Mouse (Mus musculus): ENCODE data around the gene Bola3. TPM values are rescaled to one million over a fixed set of nuclear protein-coding genes. Genes with fewer than 3 reads are reported as not detected.
A peak's percentile ranks its signal among the peaks of the same experiment; 100 is the strongest.

Bola3 gene
- polyA plus RNA-seq, 1 experiment from 2014 or later, result 248 TPM

DNA sequence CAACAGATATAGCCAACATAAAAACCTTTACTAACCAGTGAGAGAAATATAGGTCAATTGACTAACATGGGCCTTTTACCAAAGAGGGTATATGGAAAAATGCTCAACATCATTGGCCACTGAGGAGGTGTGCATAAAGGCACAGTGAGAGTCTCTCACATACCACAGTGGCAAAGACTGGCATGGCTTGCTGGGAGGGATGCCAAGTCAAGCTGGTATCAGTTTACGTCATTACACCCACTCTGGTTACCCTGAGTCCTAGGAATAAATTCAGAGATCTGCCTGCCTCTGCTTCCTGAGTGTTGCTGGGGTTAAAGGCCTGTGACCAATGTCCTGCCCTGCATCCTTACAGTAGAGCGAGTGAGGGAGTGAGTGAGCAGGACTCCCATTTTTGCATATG, 47.8 kb downstream of the Bola3 start:
- ATAC-seq (ENCODE audit: insufficient read depth), result no peak
- peak overlapping the region; percentile 76; the same call in 1 of the 2 replicates for H3K27ac ChIP-seq (replicated peaks)
- WGBS (ENCODE audit: insufficient replicate concordance), result 85% methylated on average over 2 of the region's 2 CpGs
- H3K4me3 ChIP-seq (replicated peaks), result no peak overlapping the region
- H3K9me3 ChIP-seq (replicated peaks), result no peaks in the 10 kb centered on the region
- peaks cover 52% of the 10 kb centered on the region for H3K36me3 ChIP-seq (replicated peaks)
- H3K4me1 ChIP-seq (replicated peaks), result peaks cover 33% of the 10 kb centered on the region
- H3K4me2 ChIP-seq, result no peak overlapping the region
- H3K27me3 ChIP-seq, result no peaks in the 10 kb centered on the region
- H3K9ac ChIP-seq, result no peak overlapping the region

GRCm38 (mm10) chr6:83397728-83398127, 48.8 kb downstream of the Bola3 start:
- Histone ChIP-seq H3K4me3 (replicated peaks) (no peak overlapping the region), H3K4me2 (no peak overlapping the region), H3K27ac (replicated peaks) (no peak overlapping the region), H3K27me3 (no peaks in the 10 kb centered on the region), H3K9me3 (replicated peaks) (no peaks in the 10 kb centered on the region), H3K9ac (no peak overlapping the region), H3K4me1 (replicated peaks) (peaks cover 33% of the 10 kb centered on the region), H3K36me3 (replicated peaks) (peaks cover 60% of the 10 kb centered on the region)
- ATAC-seq (ENCODE audit: insufficient read depth), result no peak
- 84% methylated on average over 8 of the region's 8 CpGs for WGBS (ENCODE audit: insufficient replicate concordance)

- peaks cover 33% of the 10 kb centered on the region for H3K4me1 ChIP-seq (replicated peaks)
- no peak overlapping the region for H3K9ac ChIP-seq
- H3K9me3 ChIP-seq (replicated peaks), result no peaks in the 10 kb centered on the region
- H3K27me3 ChIP-seq, result no peaks in the 10 kb centered on the region
- H3K36me3 ChIP-seq (replicated peaks), result peaks cover 68% of the 10 kb centered on the region
- H3K27ac ChIP-seq (replicated peaks), result no peak overlapping the region; the same call in 1 of the 2 replicates
- 67% methylated on average over 3 of the region's 3 CpGs for WGBS (ENCODE audit: insufficient replicate concordance)
- no peak overlapping the region for H3K4me3 ChIP-seq (replicated peaks)
- ATAC-seq (ENCODE audit: insufficient read depth), result no peak
- no peak overlapping the region for H3K4me2 ChIP-seq
These were observed 50.8 kb downstream of the Bola3 start for GRCm38 (mm10) chr6:83399790-83400189.

DNA sequence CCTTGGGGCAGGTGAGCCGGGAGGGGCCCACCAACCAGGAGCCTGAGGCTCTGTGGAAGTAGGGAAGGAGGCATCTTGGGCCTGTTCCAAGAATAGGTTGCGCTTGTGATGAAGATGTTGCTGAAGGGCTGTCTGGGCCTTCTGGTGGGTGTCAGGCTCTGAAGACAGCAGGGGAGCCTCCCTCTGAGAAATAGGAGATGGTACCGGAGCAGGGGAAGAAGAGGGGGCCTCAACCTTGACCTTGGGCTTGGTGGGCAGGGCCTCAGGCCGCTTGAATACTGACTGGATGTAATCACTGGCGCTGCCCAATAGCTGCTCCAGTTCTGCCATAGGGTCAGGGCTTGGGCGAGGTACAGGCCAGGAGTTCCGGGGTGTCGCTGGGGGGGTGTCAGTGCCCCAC, 54.5 kb downstream of the Bola3 start:
- no peak for ATAC-seq (ENCODE audit: insufficient read depth)
- H3K36me3 ChIP-seq (replicated peaks), result peaks cover 55% of the 10 kb centered on the region
- no peak overlapping the region for H3K4me2 ChIP-seq
- no peak overlapping the region for H3K27ac ChIP-seq (replicated peaks)
- no peak overlapping the region for H3K9ac ChIP-seq
- peaks cover 17% of the 10 kb centered on the region for H3K4me1 ChIP-seq (replicated peaks)
- H3K4me3 ChIP-seq (replicated peaks), result no peak overlapping the region
- 84% methylated on average over 8 of the region's 8 CpGs for WGBS (ENCODE audit: insufficient replicate concordance)
- H3K27me3 ChIP-seq, result no peaks in the 10 kb centered on the region
- no peaks in the 10 kb centered on the region for H3K9me3 ChIP-seq (replicated peaks)

DNA sequence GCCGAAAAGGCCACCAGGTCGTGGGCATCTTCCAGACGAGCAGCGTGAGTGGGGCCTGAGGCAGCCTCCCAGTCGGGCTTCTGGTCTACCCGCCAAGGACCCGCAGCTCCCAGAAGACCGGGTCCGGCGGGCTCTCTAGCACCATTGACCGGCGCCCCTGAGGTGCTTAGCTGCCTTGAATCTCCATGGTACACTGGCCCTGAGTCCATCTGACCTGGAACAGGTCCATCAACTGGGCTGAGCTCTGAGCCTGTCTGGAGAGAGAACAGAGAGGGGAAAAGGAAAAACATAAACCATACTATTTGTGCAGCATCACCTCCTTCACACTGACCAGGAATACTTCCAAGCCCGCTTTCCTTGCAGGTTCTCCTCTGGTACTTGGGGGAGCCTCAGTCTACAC, 55.6 kb downstream of the Bola3 start:
- Histone ChIP-seq H3K27me3 (no peaks in the 10 kb centered on the region), H3K9me3 (replicated peaks) (no peaks in the 10 kb centered on the region), H3K4me1 (replicated peaks) (peaks cover 17% of the 10 kb centered on the region), H3K9ac (no peak overlapping the region), H3K4me3 (replicated peaks) (no peak overlapping the region), H3K36me3 (replicated peaks) (peaks cover 55% of the 10 kb centered on the region), H3K27ac (replicated peaks) (no peak overlapping the region), H3K4me2 (no peak overlapping the region)
- WGBS (ENCODE audit: insufficient replicate concordance), result 92% methylated on average over 13 of the region's 13 CpGs
- ATAC-seq (ENCODE audit: insufficient read depth), result no peak

DNA sequence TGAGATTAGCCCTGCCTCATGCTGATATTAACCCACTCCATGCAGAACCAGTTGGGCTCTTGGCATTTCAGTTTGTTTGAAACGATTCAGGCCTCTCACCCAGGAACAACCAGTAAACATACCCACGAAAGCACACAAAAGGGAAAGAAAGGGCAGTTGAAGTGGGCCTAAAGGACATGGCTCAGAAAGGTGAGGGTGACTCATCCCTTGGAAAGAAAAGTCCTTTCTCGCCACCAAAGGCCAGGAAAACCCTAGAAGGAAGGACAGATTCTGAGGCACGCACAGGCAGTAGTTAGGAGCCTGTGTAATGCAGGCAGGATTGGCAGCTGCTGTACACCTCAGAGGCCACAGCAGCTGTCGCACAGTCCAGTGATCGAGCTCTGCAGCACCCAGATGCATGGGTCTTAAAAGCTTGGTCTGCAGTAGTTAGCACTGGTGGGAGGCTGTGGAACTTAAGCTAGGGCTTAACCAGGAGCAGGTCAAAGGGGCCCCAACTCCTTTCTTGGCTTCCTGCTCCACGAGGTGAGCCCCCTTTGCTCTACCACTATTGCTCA, 56.6 kb downstream of the Bola3 start:
- ATAC-seq (ENCODE audit: insufficient read depth), result no peak
- Histone ChIP-seq H3K4me3 (replicated peaks) (no peak overlapping the region), H3K27me3 (no peaks in the 10 kb centered on the region), H3K27ac (replicated peaks) (no peak overlapping the region), H3K36me3 (replicated peaks) (peaks cover 55% of the 10 kb centered on the region), H3K4me2 (no peak overlapping the region), H3K9me3 (replicated peaks) (no peaks in the 10 kb centered on the region), H3K4me1 (replicated peaks) (peaks cover 26% of the 10 kb centered on the region), H3K9ac (no peak overlapping the region)
- 68% methylated on average over 7 of the region's 7 CpGs for WGBS (ENCODE audit: insufficient replicate concordance)

DNA sequence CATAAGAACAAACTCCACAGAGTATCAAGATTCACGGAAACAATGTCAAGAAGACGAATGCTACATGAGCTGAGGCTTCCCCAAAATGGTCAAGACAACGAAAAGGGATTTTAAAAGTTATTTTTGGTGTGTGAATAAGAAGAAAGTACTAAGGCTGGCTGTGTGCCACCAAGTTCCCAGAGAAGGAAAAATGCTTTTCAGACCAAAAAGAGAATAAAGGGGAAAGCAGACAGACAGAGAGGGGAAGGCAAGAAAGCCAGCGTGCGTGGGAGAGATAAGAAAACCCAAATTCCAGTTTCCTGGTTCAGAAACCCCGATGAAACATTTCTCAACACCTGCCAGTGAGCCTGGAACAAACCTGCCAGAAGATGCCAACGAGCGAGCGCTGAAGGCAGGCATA, 59.6 kb downstream of the Bola3 start:
- H3K36me3 ChIP-seq (replicated peaks), result peaks cover 33% of the 10 kb centered on the region
- H3K9me3 ChIP-seq (replicated peaks), result no peaks in the 10 kb centered on the region
- H3K4me2 ChIP-seq, result no peak overlapping the region
- no peaks in the 10 kb centered on the region for H3K27me3 ChIP-seq
- no peak overlapping the region for H3K9ac ChIP-seq
- no peak overlapping the region for H3K4me3 ChIP-seq (replicated peaks)
- peaks cover 54% of the 10 kb centered on the region for H3K4me1 ChIP-seq (replicated peaks)
- H3K27ac ChIP-seq (replicated peaks), result 0 out of 2 replicates have a peak overlapping the region, but pooled peaks have one; percentile 4
- 38% methylated on average over 9 of the region's 9 CpGs for WGBS (ENCODE audit: insufficient replicate concordance)
- ATAC-seq (ENCODE audit: insufficient read depth), result no peak

Small RNA genes within 50 kb of the gene (microRNA-seq; reads per million reads assigned to microRNA genes)
- gene Mir6374, result not detected

Other genes starting within 250 kb of the Bola3 start
- 0.93 and 1.0 TPM in 2 replicates for gene Ccdc142, start 247.5 kb upstream of the Bola3 start, polyA plus RNA-seq (2015; fragmentation: Nextera tagmentation; extraction: Ambion mirVana)
- 1.1 and 1.4 TPM in 2 replicates for gene Gm42688, start 247.5 kb upstream of the Bola3 start, polyA plus RNA-seq (2015; fragmentation: Nextera tagmentation; extraction: Ambion mirVana)
- 70.4 and 72.6 TPM in 2 replicates for gene Mrpl53, start 240.1 kb upstream of the Bola3 start, polyA plus RNA-seq (2015; fragmentation: Nextera tagmentation; extraction: Ambion mirVana)
- 37.0 and 39.9 TPM in 2 replicates for gene Mogs, start 233.7 kb upstream of the Bola3 start, polyA plus RNA-seq (2015; fragmentation: Nextera tagmentation; extraction: Ambion mirVana)
- gene Wbp1, start 227.6 kb upstream of the Bola3 start, polyA plus RNA-seq (2015; fragmentation: Nextera tagmentation; extraction: Ambion mirVana), result 29.6 and 30.2 TPM in 2 replicates
- gene Ino80b, start 223.7 kb upstream of the Bola3 start, polyA plus RNA-seq (2015; fragmentation: Nextera tagmentation; extraction: Ambion mirVana), result 5.0 and 5.3 TPM in 2 replicates
- 12.1 and 17.9 TPM in 2 replicates for gene Rtkn, start 213.7 kb upstream of the Bola3 start, polyA plus RNA-seq (2015; fragmentation: Nextera tagmentation; extraction: Ambion mirVana)
- 0.35 and 0.59 TPM in 2 replicates for gene Wdr54, start 192.8 kb upstream of the Bola3 start, polyA plus RNA-seq (2015; fragmentation: Nextera tagmentation; extraction: Ambion mirVana)
- 0.10 and 0.17 TPM in 2 replicates for gene 1700003E16Rik, start 192.7 kb upstream of the Bola3 start, polyA plus RNA-seq (2015; fragmentation: Nextera tagmentation; extraction: Ambion mirVana)
- 24.1 and 26.7 TPM in 2 replicates for gene Dctn1, start 183.2 kb upstream of the Bola3 start, polyA plus RNA-seq (2015; fragmentation: Nextera tagmentation; extraction: Ambion mirVana)
- 1.1 TPM in 2 replicates for gene Slc4a5, start 129.3 kb upstream of the Bola3 start, polyA plus RNA-seq (2015; fragmentation: Nextera tagmentation; extraction: Ambion mirVana)
- 61.6 and 67.8 TPM in 2 replicates for gene Mthfd2, start 23.2 kb upstream of the Bola3 start, polyA plus RNA-seq (2015; fragmentation: Nextera tagmentation; extraction: Ambion mirVana)
- gene Mob1a, start 23.1 kb upstream of the Bola3 start, polyA plus RNA-seq (2015; fragmentation: Nextera tagmentation; extraction: Ambion mirVana), result 34.9 and 35.9 TPM in 2 replicates
- 10.8 and 11.4 TPM in 2 replicates for gene Tet3, start 109.9 kb downstream of the Bola3 start, polyA plus RNA-seq (2015; fragmentation: Nextera tagmentation; extraction: Ambion mirVana)
- 26.4 and 28.4 TPM in 2 replicates for gene Dguok, start 157.8 kb downstream of the Bola3 start, polyA plus RNA-seq (2015; fragmentation: Nextera tagmentation; extraction: Ambion mirVana)
- gene Actg2, start 187.1 kb downstream of the Bola3 start, polyA plus RNA-seq (2015; fragmentation: Nextera tagmentation; extraction: Ambion mirVana), result 4.1 and 7.2 TPM in 2 replicates
- gene Stambp, start 223.6 kb downstream of the Bola3 start, polyA plus RNA-seq (2015; fragmentation: Nextera tagmentation; extraction: Ambion mirVana), result 8.9 and 9.6 TPM in 2 replicates